Mouse (Mus musculus): ENCODE data around the gene Adam3. TPM values are rescaled to one million over a fixed set of nuclear protein-coding genes. Genes with fewer than 3 reads are reported as not detected.

The Adam3 gene
- total RNA-seq (2021) = not detected

DNA sequence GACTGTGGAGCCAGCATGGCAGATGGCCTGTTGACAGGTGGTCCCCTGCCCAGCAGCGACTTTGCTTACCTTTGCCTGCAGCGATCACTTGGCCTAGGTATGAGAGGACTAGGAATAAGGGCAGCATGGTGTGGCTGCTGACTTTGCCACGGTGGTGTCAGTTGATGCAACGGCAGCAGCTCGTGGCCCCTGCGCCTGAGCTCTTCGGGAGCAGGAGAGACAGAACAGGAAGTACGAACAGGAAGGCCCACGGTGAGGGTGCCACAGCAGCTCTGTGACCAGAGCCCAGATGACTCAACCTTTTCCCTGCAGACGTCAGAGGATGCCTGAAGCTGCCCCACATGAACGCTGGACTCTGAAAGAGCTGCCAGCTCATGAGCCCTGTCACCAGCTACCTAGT, at the start of gene Adam3:
Gene Adam3, minus strand, starts transcription at position 223 of the 400 bp plus-strand sequence.
- no peak for DNase-seq

DNA sequence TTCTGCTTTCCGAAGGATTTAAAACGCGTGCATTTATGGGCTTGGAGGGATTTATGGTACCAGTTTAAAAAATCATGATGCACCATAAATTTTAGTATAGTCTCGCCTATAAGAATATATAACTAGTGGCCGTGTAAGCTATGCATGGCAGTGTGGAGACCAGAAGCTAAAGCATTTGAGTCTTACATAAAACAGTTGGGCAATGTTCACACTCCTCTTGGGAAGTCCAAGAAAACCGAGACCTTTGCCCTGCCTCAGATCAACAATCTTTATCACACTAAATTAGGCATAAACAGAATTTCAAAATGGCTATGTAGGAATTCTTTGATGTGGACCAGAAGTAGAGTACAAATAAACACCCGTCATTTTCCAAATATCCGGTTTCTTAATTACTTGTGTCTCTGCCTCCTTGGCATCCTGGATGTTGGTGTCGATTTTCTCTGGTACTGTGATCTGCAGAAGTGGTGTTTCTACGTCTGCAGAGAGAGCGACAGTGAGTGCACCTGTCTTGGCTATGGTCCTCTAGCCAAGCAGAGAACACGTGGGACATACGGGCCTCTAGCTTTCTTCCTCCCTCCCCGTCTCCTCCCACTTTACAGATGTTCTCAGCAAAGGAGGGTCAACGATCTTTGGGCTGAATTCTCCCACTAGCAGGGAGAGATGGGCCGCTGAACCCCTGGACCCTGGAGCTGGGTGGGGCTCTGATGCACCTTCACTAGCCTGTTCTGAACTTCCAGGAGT, 596 bp downstream of the Adam3 start:
- no peak for DNase-seq

Other genes starting within 250 kb of the Adam3 start
- under 1 TPM in 1 of 2 experiments, not detected in 1; 0.22 TPM for gene Adam5, start 98.5 kb upstream of the Adam3 start, total RNA-seq (2021)